Mouse (Mus musculus) kidney, postnatal 10 days (tissue): ENCODE measurements around the gene Nt5dc3.
A peak's percentile ranks its signal among the peaks of the same experiment; 100 is the strongest.

Source experiments
- DNase-seq: peaks from one replicate; pipeline ENCODE4 v3.0.0; 2021; ENCODE audit warnings: mixed read lengths

Gene Nt5dc3

DNA sequence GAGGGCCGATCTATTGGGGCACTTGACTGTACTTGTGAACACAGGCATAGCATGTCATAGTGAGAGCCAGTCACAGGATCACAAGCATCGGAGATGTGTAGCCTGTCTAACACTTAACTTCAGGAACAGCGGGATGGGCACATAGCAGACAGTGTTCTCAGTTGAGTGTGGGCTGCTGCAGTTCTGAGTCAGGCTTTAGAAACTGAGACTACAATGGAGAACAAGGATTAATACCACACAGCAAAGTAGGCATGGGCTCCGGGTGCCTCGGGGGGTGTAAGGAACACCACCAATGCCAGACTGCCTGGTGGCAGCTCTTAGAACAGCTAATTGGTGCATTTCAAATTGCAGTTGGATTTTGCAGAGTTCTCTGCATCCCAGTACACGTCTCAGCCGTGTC is 42.2 kb downstream of the Nt5dc3 start:
- no peak for DNase-seq

GRCm38 (mm10) chr10:86824093-86824492 is 45.3 kb downstream of the Nt5dc3 start:
- no peak for DNase-seq

DNA sequence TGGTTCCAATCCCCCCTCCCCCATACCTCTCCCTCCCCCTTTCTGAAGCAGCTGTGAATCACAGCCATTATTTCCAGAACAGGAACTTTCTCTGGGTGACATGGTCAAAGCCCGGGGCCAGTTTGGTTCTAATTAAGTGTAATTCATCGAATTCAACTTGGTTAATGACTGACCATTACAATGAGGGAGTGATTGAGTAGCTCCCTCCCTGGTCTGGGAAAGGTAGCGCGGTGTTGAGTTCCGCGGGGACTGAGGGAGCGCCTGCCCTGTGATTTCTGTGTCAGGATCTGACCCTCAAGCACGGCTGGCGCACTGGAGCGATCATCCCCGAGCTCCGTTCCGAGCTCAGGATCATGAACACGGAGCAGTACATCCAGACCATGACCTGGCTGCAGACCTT is 46.1 kb downstream of the Nt5dc3 start:
- peak; percentile 33 for DNase-seq

GRCm38 (mm10) chr10:86825871-86826522 is 47.2 kb downstream of the Nt5dc3 start:
- peak; percentile 73 for DNase-seq

GRCm38 (mm10) chr10:86826929-86827328 is 48.1 kb downstream of the Nt5dc3 start:
- no peak for DNase-seq

DNA sequence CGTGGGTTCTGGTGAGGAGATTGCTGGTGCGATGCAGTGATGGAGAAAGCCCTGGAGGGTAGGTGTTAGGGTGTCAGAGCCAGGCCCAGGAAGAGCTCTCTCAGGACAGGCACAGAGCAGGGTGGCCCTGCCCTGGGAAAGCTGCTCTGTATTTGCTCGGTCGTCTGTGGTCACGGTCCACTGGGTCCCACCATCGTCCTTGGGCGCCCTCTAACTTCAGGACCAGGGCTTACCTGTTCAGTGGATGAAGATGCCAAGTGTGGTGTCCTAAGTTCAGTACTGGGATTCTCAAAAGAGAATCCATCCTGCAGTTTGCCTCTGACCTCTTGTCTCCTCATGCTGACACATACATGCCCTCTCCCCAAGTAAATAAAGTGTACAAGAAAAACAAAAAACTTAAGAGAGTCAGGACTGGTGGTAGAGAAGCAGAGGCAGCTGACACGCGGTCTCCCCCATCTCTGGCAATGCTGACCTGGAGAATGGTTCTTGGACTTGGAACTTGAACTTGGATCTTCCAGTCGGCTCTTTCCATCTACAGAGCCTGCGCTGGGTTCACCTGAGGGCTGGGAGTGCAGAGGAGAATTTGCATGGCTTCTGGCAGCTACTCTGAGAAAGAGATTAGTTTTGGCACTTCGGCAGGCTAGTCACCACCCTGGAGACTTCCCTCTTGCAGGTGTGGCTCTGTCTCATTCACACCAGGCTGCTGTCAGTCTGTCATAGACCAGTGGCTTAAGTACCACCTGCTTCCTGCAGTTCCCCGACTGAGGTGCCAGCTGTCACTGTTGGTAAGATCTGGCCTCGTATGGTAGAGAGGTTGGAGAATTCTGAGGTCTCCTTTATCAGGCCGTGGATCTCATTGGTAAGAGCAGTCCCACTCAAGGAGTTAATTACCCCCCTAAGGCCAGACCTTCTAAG is 49.7 kb downstream of the Nt5dc3 start:
- DNase-seq: peak; percentile 33

DNA sequence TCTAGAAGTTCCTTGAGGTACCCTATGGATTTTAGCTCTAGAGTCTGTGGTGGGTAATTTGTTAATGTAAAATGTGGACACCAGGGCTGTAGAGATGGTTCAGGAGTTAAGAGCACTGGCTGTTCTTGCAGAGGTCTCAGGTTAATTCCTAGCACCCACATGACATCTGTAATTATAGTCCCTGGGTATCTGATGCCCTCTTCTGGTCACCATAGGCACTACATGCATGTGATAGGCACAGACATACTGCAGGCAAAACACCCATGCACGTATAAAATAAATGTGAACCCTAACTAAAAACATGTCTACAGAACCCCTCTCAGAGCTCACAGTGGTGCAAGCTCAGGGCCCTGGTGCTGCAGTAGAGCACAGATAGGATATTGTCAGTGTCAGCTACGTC is 50.7 kb downstream of the Nt5dc3 start:
- DNase-seq: no peak

GRCm38 (mm10) chr10:86836784-86837183 is 58.0 kb downstream of the Nt5dc3 start:
- DNase-seq: no peak

DNA sequence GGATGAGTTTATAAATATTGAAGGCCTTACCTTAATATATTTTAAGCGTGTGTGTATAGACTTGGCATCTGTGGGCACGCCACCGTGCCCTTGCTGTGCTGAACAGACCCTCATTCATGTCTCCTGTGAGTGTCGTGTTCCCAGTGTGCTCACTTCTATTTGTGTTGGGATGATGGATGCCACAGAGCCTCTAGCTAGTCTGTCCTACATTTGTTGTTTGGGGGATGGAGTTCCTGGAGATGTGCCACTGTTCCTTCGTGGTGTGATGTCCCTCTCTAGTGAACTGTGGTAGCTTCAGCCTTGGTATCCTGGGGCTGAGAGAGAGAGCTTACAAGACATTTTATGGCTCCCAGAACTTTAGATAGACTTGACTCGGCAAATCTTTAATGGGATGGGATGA is 60.0 kb downstream of the Nt5dc3 start:
- DNase-seq: no peak

DNA sequence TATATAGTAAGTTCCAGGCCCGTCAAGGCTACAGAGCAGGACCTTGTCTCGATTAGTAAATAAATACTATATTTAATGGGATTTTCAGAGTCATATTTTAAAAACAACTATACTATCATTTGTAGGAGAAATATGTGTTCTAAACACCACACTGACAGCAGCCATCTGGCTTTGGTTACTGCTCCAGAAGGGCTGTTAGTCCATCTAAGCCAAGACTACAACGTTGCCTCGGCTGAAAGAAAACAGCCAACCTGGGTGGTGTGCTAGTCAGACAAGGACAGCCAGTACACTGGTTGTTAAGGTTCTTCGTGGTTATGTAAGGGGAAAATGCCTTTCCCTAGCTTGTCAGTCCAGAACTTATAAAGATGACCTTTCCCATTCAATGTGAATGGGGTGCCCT is 63.9 kb downstream of the Nt5dc3 start:
- no peak for DNase-seq

GRCm38 (mm10) chr10:86846926-86847467 is 68.2 kb downstream of the Nt5dc3 start:
- peak; percentile 26 for DNase-seq

DNA sequence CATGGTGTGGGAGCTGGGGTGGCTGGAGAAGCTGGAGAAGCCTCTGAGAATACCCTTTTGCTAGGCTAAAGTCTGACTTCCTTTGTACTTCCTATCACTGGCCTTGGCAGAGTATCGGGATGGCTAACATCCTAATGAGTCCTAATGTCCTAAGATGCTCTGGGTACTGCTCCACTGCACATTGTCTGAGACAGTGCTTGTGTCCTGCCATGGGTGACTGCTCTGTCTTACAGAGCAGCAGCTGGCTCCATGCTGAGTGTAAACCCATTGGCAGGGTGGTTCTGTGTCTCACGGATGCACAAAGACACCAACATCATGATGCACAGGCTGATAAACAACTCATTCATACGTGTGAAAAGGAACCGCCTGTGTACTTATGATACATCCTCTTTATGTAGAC is 70.3 kb downstream of the Nt5dc3 start:
- no peak for DNase-seq

DNA sequence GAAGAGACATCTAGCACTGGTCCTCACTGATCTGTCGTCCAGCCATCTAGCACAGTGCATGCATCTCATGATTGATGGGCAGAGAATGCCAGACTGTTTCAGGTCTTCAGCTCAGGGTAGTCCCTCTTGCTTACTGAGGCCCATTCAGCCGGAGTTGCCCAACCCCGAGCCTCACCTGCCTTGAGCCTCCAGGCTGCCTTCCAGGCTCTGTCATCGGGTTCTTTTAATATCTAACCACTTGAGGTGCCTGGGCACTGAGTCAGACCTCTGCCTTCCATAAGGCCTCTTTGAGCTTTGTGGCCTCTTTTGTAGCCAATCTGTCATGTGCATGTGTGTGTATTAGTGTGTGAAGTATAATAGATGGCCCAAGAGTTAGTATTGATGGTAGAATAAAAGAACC is 70.7 kb downstream of the Nt5dc3 start:
- DNase-seq: no peak

GRCm38 (mm10) chr10:86852160-86852559 is 73.4 kb downstream of the Nt5dc3 start:
- no peak for DNase-seq

GRCm38 (mm10) chr10:86853433-86853832 is 74.6 kb downstream of the Nt5dc3 start:
- DNase-seq: no peak

GRCm38 (mm10) chr10:86860396-86860795 is 81.6 kb downstream of the Nt5dc3 start:
- no peak for DNase-seq

- DNase-seq: peak; percentile 21
Observed at GRCm38 (mm10) chr10:86862496-86862895, 83.7 kb downstream of the Nt5dc3 start.

- DNase-seq: no peak
Observed at GRCm38 (mm10) chr10:86863429-86863828, 84.6 kb downstream of the Nt5dc3 start.

- DNase-seq: no peak
Observed at GRCm38 (mm10) chr10:86872121-86872520, 93.3 kb downstream of the Nt5dc3 start.

DNA sequence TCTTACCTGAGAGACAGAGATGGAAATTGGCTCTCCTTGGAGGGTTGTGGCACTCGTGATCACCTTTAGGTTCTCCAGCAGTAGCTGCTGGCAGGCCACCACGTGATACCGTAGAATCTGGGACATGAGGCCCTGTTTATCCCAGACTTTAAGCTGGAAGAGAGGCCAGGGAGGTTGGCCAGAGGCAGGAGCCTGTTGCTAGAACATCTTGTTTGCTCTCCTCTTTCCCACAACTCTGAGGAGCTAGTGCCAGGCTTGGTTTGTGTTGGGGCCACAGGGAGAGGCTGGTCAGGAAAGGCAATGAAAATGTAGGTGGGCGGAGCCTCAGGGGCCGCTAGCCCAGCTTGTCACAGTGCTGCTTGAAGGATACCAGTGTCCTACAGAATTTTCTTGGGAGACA is 93.8 kb downstream of the Nt5dc3 start:
- DNase-seq: no peak

- DNase-seq: no peak
Observed at GRCm38 (mm10) chr10:86878721-86879120, 99.9 kb downstream of the Nt5dc3 start.

DNA sequence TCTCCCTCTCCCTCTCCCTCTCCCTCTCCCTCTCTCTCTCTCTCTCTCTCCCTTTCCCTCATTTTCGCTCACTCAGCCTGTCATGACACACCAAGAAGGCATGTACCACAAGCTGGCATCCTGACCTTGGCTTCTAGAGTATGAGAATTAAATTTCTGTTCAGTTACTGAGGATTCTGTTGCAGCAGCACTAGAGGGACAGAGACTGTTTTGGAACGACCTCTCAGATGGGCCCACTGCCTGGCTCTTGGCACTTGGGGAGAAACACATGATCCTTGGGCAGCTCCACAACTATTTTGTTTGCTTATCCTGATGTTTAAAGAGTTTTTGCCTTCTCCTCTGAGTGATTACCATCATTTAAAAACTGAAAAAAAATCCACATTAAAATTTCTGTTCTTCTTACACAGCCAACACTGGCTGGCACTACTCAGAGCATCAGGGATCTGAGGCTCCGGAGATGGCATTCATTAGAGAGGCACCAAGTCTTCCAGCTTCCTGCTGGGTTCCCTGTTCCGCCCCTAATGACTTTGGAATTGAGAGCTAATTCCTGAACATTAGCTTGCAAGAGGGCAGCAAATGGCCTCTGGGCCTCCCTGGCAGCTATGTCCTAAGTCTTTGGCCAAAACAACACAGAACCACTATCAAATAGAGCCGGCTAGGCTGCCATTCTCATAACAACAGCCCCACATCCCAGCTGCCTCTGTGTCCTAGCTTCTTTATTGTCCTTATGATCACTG is 101.4 kb downstream of the Nt5dc3 start:
- no peak for DNase-seq

DNA sequence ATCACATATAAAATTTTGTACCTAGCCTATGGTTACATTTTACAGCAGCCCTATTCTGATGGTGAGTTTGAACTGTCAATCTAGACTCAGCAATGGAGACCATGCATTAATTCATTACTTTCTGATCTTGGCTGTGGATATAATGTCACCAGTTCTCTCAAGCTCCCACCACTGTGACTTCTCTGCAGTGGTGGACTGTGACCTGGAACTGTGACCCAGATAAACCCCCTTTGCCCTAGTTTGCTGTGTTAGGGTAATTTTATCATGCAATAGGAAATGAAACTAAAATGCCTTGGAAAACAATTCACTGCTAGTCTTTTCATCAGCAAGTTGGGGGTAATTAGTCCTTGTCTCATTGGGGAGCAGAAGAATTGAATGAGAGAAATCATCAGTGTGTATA is 102.6 kb downstream of the Nt5dc3 start:
- DNase-seq: no peak
